Mouse (Mus musculus): ENCODE data around the gene Ciao2b. TPM values are rescaled to one million over a fixed set of nuclear protein-coding genes. Genes with fewer than 3 reads are reported as not detected.
"Not testable (repeated sequence)": the region's sequence is repeated elsewhere in the genome, so short reads cannot be mapped to it uniquely, and the experiment has no call there.

The Ciao2b gene
- 92.6 and 93.6 TPM in 2 replicates for polyA plus RNA-seq (2015; fragmentation: Nextera tagmentation; extraction: Ambion mirVana)

DNA sequence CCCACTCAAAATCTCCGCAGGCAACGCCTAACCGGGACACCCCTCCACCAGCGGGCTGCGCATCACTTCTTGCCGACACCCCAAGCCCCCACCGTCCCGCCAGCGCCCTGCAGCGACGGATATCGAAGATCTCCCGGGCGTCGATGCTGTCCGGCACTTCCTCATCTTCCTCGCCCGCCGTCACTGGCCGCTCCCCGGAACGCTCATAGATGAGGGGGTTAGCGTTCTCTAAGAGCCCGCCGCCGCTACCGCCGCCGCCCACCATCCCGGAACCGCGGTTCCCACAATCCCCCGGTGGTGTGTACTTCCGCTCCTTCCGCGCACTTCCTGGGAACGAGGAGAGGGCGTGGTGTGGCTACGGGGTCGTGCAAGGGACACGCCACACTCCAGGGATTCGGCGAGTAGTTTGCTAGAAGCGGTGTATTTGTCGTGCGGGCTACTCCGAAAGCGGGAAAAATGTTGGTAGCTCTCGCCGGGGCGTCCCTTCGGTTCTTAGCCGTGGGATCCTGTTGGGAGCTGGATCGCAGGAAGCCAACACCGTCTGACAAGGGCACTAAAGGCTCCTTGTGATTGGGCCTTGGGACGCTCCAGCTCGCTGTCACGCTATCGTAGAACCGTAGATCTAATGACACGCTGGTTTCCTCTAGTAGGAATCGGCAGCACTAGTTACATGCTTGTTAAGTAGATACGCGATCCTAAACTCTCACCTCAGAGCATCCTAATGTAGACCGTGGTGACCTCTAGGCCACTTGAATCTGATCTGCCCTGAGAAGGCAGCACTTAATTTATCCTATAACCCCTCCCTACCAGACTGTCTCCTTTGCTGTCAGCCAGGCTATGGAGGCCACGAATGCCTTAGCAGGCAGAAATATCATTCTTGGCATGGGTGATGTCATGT lies at the start of gene Ciao2b:
Gene Ciao2b (minus strand): TSS at position 540 of the 898 bp plus-strand sequence.
- peak within 1 kb of the TSS; percentile 95 for H3K4me3 ChIP-seq (replicated peaks; ENCODE audit: low read length)
- peaks cover 5% of the 10 kb centered on the region; the same call in 1 of the 2 replicates for H3K36me3 ChIP-seq (ENCODE audit: control insufficient read depth, insufficient read depth, low read length)
- peak within 1 kb of the TSS; percentile 73 for H3K27ac ChIP-seq (ENCODE audit: low read length)
- H3K9me3 ChIP-seq (replicated peaks; ENCODE audit: control insufficient read depth, low read length) = no peaks in the 10 kb centered on the region
- H3K4me1 ChIP-seq (ENCODE audit: control insufficient read depth, insufficient read depth, low read length) = peaks cover 18% of the 10 kb centered on the region
- ATAC-seq (ENCODE audit: insufficient read depth, low FRiP score) = peak; percentile 94
- H3K4me2 ChIP-seq (ENCODE audit: low read depth, low read length) = peak within 1 kb of the TSS; percentile 92
- no peaks in the 10 kb centered on the region for H3K27me3 ChIP-seq (ENCODE audit: control insufficient read depth, insufficient read depth, low read length)
- WGBS = under 1% methylated on average over 66 of the region's 66 CpGs
- peak within 1 kb of the TSS; percentile 87 for H3K9ac ChIP-seq (ENCODE audit: low read length)

GRCm38 (mm10) chr8:104688433-104688832 lies 46.7 kb upstream of the Ciao2b start:
- Histone ChIP-seq H3K4me1 (ENCODE audit: control insufficient read depth, insufficient read depth, low read length) (no peaks in the 10 kb centered on the region), H3K27ac (ENCODE audit: low read length) (no peak overlapping the region), H3K4me3 (replicated peaks; ENCODE audit: low read length) (no peak overlapping the region), H3K9ac (ENCODE audit: low read length) (no peak overlapping the region), H3K4me2 (ENCODE audit: low read depth, low read length) (no peak overlapping the region), H3K9me3 (replicated peaks; ENCODE audit: control insufficient read depth, low read length) (no peaks in the 10 kb centered on the region), H3K36me3 (ENCODE audit: control insufficient read depth, insufficient read depth, low read length) (no peaks in the 10 kb centered on the region), H3K27me3 (ENCODE audit: control insufficient read depth, insufficient read depth, low read length) (no peaks in the 10 kb centered on the region)
- 41% methylated on average over 4 of the region's 4 CpGs for WGBS
- peak; percentile 56; the same call in 1 of the 2 replicates for ATAC-seq (ENCODE audit: insufficient read depth, low FRiP score)

- H3K9me3 ChIP-seq (replicated peaks; ENCODE audit: control insufficient read depth, low read length) = no peaks in the 10 kb centered on the region
- H3K4me2 ChIP-seq (ENCODE audit: low read depth, low read length) = no peak overlapping the region
- H3K9ac ChIP-seq (ENCODE audit: low read length) = no peak overlapping the region
- no peak overlapping the region for H3K27ac ChIP-seq (ENCODE audit: low read length)
- no peak overlapping the region for H3K4me3 ChIP-seq (replicated peaks; ENCODE audit: low read length)
- no peak for ATAC-seq (ENCODE audit: insufficient read depth, low FRiP score)
- 79% methylated on average over 4 of the region's 4 CpGs for WGBS
- no peaks in the 10 kb centered on the region for H3K27me3 ChIP-seq (ENCODE audit: control insufficient read depth, insufficient read depth, low read length)
- H3K4me1 ChIP-seq (ENCODE audit: control insufficient read depth, insufficient read depth, low read length) = no peaks in the 10 kb centered on the region
- no peaks in the 10 kb centered on the region for H3K36me3 ChIP-seq (ENCODE audit: control insufficient read depth, insufficient read depth, low read length)
These were observed 13.8 kb upstream of the Ciao2b start for GRCm38 (mm10) chr8:104655614-104656013.

GRCm38 (mm10) chr8:104654984-104655383 lies 13.2 kb upstream of the Ciao2b start:
- ATAC-seq (ENCODE audit: insufficient read depth, low FRiP score) = peak; percentile 69; the same call in 1 of the 2 replicates
- Histone ChIP-seq H3K4me3 (replicated peaks; ENCODE audit: low read length) (no peak overlapping the region), H3K27me3 (ENCODE audit: control insufficient read depth, insufficient read depth, low read length) (no peaks in the 10 kb centered on the region)

GRCm38 (mm10) chr8:104644187-104644586 lies 2.4 kb upstream of the Ciao2b start:
- H3K4me3 ChIP-seq (replicated peaks; ENCODE audit: low read length); H3K9ac ChIP-seq (ENCODE audit: low read length); H3K4me2 ChIP-seq (ENCODE audit: low read depth, low read length); H3K36me3 ChIP-seq (ENCODE audit: control insufficient read depth, insufficient read depth, low read length); H3K27me3 ChIP-seq (ENCODE audit: control insufficient read depth, insufficient read depth, low read length); H3K27ac ChIP-seq (ENCODE audit: low read length); H3K9me3 ChIP-seq (replicated peaks; ENCODE audit: control insufficient read depth, low read length); ATAC-seq (ENCODE audit: insufficient read depth, low FRiP score): not testable (repeated sequence)
- H3K4me1 ChIP-seq (ENCODE audit: control insufficient read depth, insufficient read depth, low read length) = peaks cover 18% of the 10 kb centered on the region
- WGBS = 68% methylated on average over 3 of the region's 3 CpGs

More at GRCm38 (mm10) chr8:104654984-104655383, 13.2 kb upstream of the Ciao2b start:
- H3K4me1 ChIP-seq (ENCODE audit: control insufficient read depth, insufficient read depth, low read length) = no peaks in the 10 kb centered on the region
- no peaks in the 10 kb centered on the region for H3K36me3 ChIP-seq (ENCODE audit: control insufficient read depth, insufficient read depth, low read length)
- 3% methylated on average over 3 of the region's 3 CpGs for WGBS
- no peaks in the 10 kb centered on the region for H3K9me3 ChIP-seq (replicated peaks; ENCODE audit: control insufficient read depth, low read length)
- no peak overlapping the region for H3K4me2 ChIP-seq (ENCODE audit: low read depth, low read length)
- no peak overlapping the region for H3K9ac ChIP-seq (ENCODE audit: low read length)
- H3K27ac ChIP-seq (ENCODE audit: low read length) = no peak overlapping the region

- 71% methylated on average over 6 of the region's 6 CpGs for WGBS
- H3K4me3 ChIP-seq (replicated peaks; ENCODE audit: low read length) = peak overlapping the region; percentile 95
- peaks cover 5% of the 10 kb centered on the region; the same call in 1 of the 2 replicates for H3K36me3 ChIP-seq (ENCODE audit: control insufficient read depth, insufficient read depth, low read length)
- peak overlapping the region; percentile 87 for H3K9ac ChIP-seq (ENCODE audit: low read length)
- H3K4me1 ChIP-seq (ENCODE audit: control insufficient read depth, insufficient read depth, low read length) = peaks cover 18% of the 10 kb centered on the region
- no peak for ATAC-seq (ENCODE audit: insufficient read depth, low FRiP score)
- no peaks in the 10 kb centered on the region for H3K9me3 ChIP-seq (replicated peaks; ENCODE audit: control insufficient read depth, low read length)
- no peaks in the 10 kb centered on the region for H3K27me3 ChIP-seq (ENCODE audit: control insufficient read depth, insufficient read depth, low read length)
- H3K4me2 ChIP-seq (ENCODE audit: low read depth, low read length) = peak overlapping the region; percentile 92
- 0 out of 2 replicates have a peak overlapping the region, but pooled peaks have one; percentile 73 for H3K27ac ChIP-seq (ENCODE audit: low read length)
These were observed 524 bp upstream of the Ciao2b start for GRCm38 (mm10) chr8:104642324-104642654.

DNA sequence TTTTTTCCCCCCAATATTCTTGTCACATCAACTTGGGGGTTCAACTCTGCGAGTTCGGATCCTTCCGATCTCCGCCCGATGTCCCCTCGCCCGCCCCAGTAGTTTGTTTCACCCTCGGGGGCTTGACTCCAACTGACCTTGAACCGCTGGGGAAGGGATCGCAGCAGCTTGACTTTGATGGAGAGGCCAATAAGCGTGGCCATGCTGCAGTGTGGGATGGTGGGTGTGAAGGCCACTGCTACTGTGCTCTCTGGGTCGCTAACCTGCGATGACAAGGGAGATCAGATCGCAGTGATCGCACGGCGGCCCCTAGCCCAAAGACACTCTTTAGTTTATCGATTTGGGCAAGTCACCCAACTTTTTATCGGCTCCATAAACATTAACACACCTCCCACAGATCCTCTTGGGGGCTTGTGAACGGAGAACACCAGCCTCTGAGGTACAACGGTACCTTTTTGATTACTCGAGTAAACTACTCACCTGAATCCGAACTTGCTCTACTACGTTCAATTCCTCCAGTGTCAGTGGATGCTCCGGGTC lies 864 bp downstream of the Ciao2b start:
- Histone ChIP-seq H3K4me3 (replicated peaks; ENCODE audit: low read length) (peak overlapping the region; percentile 95), H3K27ac (ENCODE audit: low read length) (0 out of 2 replicates have a peak overlapping the region, but pooled peaks have one; percentile 73), H3K4me1 (ENCODE audit: control insufficient read depth, insufficient read depth, low read length) (peaks cover 18% of the 10 kb centered on the region), H3K4me2 (ENCODE audit: low read depth, low read length) (peak overlapping the region; percentile 92), H3K9ac (ENCODE audit: low read length) (peak overlapping the region; percentile 87), H3K27me3 (ENCODE audit: control insufficient read depth, insufficient read depth, low read length) (no peaks in the 10 kb centered on the region), H3K9me3 (replicated peaks; ENCODE audit: control insufficient read depth, low read length) (no peaks in the 10 kb centered on the region), H3K36me3 (ENCODE audit: control insufficient read depth, insufficient read depth, low read length) (peaks cover 5% of the 10 kb centered on the region; the same call in 1 of the 2 replicates)
- ATAC-seq (ENCODE audit: insufficient read depth, low FRiP score) = no peak
- 3% methylated on average over 25 of the region's 25 CpGs for WGBS

- Histone ChIP-seq H3K4me1 (ENCODE audit: control insufficient read depth, insufficient read depth, low read length) (peaks cover 18% of the 10 kb centered on the region), H3K4me3 (replicated peaks; ENCODE audit: low read length) (peak overlapping the region; percentile 95), H3K9me3 (replicated peaks; ENCODE audit: control insufficient read depth, low read length) (no peaks in the 10 kb centered on the region), H3K4me2 (ENCODE audit: low read depth, low read length) (peak overlapping the region; percentile 92), H3K36me3 (ENCODE audit: control insufficient read depth, insufficient read depth, low read length) (peaks cover 9% of the 10 kb centered on the region; the same call in 1 of the 2 replicates), H3K9ac (ENCODE audit: low read length) (peak overlapping the region; percentile 87), H3K27me3 (ENCODE audit: control insufficient read depth, insufficient read depth, low read length) (no peaks in the 10 kb centered on the region), H3K27ac (ENCODE audit: low read length) (no peak overlapping the region)
- no peak for ATAC-seq (ENCODE audit: insufficient read depth, low FRiP score)
- 74% methylated on average over 7 of the region's 7 CpGs for WGBS
These were observed 1.5 kb downstream of the Ciao2b start for GRCm38 (mm10) chr8:104640241-104640640.

GRCm38 (mm10) chr8:104638010-104638409 lies 3.8 kb downstream of the Ciao2b start:
- Histone ChIP-seq H3K4me3 (replicated peaks; ENCODE audit: low read length) (no peak overlapping the region), H3K36me3 (ENCODE audit: control insufficient read depth, insufficient read depth, low read length) (peaks cover 9% of the 10 kb centered on the region; the same call in 1 of the 2 replicates), H3K4me1 (ENCODE audit: control insufficient read depth, insufficient read depth, low read length) (peaks cover 21% of the 10 kb centered on the region), H3K9ac (ENCODE audit: low read length) (no peak overlapping the region), H3K27me3 (ENCODE audit: control insufficient read depth, insufficient read depth, low read length) (no peaks in the 10 kb centered on the region), H3K9me3 (replicated peaks; ENCODE audit: control insufficient read depth, low read length) (no peaks in the 10 kb centered on the region), H3K27ac (ENCODE audit: low read length) (no peak overlapping the region), H3K4me2 (ENCODE audit: low read depth, low read length) (no peak overlapping the region)
- ATAC-seq (ENCODE audit: insufficient read depth, low FRiP score) = no peak
- 81% methylated on average over 6 of the region's 6 CpGs for WGBS

Measured in stomach, embryonic 16.5 days (tissue).